Mouse (Mus musculus) left cerebral cortex, adult 11 months (tissue): ENCODE results near the gene Angpt4.

Source experiments
- DNase-seq: peaks from one replicate; pipeline ENCODE4 v3.0.0; 2022; ENCODE audit warnings: low spot score

Angpt4 gene

GRCm38 (mm10) chr2:151915111-151915510 lies 4.1 kb downstream of the Angpt4 start:
- DNase-seq: no peak

DNA sequence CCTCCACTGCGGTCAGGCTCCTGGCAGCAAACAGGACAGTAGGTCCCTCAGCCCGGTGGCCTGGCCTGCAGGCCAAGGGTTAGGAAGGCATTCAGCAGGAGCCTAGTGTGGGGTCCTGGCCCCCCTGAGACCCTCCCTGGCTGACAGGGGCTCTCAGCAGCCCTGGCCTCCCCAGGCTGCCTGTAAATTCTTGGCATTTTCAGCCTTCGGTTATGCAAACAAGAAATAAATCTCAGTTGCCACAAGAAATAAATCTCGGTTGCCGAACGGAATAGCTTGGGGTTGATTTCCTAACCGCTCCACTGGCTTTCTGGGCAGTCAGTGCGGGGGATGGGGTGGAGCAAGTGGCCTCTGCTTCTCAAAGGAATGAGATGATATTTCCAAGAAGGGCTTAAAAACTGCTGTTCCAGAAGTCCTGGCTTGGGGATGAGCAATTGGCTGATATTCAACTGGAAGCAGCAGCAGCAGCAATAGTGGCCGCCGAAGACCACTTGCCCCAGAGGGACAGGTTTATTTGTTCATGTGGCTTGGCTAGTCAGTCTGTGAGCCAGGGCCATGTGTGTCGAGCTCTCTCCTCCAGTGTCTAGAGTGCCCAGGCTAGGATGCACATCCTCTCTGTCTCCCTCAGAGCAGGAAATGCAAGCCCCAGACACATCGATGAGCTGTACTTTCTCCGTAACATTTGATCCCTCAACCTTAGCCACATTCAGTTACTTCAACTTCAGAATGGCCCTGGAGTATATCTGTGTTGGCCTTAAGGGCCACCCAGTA lies 5.2 kb downstream of the Angpt4 start:
- DNase-seq: no peak

GRCm38 (mm10) chr2:151919140-151919539 lies 8.1 kb downstream of the Angpt4 start:
- no peak for DNase-seq

DNA sequence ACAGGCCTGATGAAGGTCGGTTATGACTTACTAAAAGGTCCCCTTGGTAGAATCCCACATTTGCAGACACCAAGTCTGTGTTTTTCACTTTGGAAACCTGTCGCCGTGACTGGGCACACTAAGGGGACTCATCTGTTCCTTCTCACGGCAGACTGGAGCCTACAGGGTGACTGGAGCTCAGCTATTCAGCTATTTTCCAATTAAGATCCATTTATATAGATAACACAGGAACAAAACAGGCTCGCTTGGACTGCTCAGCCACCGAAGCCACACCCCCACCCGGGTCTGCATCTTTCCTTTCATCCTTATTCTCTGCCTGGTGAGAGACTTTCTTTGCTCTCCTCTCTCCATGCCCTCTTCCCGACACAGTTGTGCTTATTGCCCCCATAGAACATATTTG lies 10.1 kb downstream of the Angpt4 start:
- DNase-seq: no peak

GRCm38 (mm10) chr2:151921596-151921995 lies 10.6 kb downstream of the Angpt4 start:
- DNase-seq: no peak

- no peak for DNase-seq
Observed at GRCm38 (mm10) chr2:151924276-151924675, 13.3 kb downstream of the Angpt4 start.

DNA sequence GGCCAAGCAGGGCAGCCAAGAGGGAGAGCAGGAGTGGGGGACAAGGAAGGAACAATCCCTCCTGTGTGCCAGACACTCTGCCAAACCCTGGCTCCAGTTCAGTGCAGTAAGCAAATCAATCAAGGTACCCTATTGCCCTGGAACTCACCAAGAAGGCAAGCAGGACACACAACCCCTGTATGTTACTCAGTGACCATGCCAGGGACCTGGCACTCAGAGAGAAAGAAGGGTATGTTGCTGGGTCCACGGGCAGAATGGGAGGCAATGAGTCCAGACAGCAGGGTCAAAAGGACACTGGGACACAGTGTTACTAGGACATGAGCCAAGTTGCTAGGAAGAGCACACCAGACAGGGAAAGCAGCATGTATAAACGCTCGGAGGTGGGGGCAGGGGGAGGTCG lies 14.7 kb downstream of the Angpt4 start:
- no peak for DNase-seq

GRCm38 (mm10) chr2:151927103-151927502 lies 16.1 kb downstream of the Angpt4 start:
- DNase-seq: no peak

DNA sequence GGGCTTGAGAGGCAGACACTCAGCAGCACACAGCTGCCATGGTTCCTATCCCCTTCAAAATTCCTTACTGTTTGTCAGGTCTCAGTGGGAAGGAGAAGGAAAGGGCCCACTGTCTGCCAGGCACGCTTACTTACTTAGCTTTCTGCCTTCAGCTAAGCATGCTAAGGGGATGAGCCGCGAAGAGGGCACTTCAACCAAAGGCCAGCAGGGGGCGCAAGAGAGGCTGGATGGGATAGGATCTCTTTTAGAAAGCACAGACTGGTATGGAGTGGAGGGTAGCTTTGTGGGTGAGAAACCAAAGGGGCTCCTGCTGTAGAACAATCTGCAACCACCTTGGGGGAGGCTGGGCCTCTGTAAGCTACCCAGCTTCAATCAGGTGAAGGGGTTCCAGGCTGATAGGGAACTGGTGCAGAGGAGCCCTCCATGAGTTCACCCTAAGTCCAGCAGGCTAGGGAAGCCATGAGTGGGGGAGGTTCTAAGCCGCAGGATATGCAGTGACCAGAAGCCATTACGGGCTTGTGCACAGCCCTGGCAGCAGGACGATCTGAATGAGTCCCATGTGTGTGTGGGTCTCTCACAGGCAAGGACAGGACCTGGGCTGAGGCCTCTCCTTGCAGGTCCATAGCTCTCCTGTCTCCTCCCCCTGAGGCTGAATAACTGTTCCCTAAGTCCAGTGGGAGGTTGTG lies 19.5 kb downstream of the Angpt4 start:
- peak; percentile 59 for DNase-seq

- DNase-seq: no peak
Observed at GRCm38 (mm10) chr2:151937893-151938292, 26.9 kb downstream of the Angpt4 start.

DNA sequence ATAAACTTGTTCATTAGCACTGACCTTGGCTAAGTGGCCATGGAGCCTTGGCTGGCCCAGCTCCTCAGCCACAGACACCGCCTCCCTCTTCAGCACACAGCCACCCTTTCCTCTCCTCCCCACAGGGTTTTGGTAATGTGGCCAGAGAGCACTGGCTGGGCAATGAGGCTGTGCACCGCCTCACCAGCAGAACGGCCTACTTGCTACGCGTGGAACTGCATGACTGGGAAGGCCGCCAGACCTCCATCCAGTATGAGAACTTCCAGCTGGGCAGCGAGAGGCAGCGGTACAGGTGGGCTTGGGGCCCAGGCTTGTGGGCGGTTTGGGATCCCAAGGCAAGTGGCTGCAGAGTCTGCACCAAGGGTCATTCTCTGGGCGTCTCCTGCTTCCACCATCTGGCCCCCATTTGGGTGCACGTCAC lies 27.8 kb downstream of the Angpt4 start:
- DNase-seq: no peak

- no peak for DNase-seq
Observed at GRCm38 (mm10) chr2:151939651-151940420, 28.8 kb downstream of the Angpt4 start.

DNA sequence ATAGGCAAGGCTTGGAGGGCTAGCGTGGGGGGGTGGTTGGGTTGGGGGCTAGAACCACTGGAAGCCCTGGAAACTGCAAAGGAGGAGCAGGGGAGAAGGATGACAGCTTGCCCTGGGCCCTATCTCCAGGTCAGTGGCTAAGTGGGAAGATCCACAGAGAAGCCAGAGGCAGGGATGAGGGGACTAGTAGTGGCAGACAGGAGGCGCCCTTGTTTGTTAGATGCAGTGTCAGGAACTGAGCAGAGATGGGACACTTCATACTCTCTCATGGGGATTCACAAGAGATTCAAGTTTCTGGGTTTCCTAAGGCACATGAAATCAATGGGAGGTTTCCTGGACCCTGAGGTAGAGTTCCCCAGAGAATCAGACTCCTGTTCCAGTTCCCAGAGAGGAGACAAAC lies 30.3 kb downstream of the Angpt4 start:
- DNase-seq: no peak

GRCm38 (mm10) chr2:151944106-151944505 lies 33.1 kb downstream of the Angpt4 start:
- no peak for DNase-seq

GRCm38 (mm10) chr2:151947617-151948016 lies 36.6 kb downstream of the Angpt4 start:
- no peak for DNase-seq

DNA sequence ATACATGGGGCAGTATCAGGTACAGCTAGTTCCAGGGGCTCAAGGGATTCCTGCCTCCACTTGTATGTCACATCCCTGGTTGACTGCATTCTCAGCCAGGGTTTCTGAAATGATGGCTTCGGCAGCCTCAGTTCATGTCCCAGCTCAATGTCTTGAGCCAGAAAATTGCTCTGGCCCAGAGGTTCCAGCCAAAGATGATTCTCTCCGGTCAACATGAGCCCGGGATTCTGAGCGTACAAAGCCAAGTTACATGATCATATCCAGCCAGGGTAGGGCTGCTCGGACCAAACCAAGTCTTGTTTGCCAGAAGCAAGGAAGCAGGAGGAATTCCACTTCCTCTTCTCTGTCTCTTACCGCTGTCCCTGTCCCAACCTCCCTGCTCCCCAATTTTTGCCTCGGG lies 37.3 kb downstream of the Angpt4 start:
- DNase-seq: no peak

GRCm38 (mm10) chr2:151949082-151949774 lies 38.2 kb downstream of the Angpt4 start:
- DNase-seq: no peak

DNA sequence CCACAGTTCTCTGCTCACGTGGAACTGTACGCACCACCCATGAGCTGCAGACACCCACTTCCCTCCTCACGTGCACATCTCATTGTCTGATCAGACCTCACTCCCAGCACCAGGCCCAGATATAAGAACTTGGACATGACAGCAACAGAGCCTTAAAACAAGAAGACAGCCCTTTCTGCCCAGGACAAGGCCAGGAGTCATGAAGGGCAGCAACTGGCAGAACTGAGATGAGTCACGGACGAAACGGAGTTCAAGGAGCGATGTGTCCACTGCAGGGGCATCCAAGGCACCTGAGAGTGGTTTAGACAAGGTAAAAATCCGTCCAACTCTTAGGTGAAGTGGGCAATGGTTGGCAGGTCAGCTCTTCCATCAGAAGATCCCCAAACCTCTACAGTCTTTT lies 42.7 kb downstream of the Angpt4 start:
- DNase-seq: no peak

DNA sequence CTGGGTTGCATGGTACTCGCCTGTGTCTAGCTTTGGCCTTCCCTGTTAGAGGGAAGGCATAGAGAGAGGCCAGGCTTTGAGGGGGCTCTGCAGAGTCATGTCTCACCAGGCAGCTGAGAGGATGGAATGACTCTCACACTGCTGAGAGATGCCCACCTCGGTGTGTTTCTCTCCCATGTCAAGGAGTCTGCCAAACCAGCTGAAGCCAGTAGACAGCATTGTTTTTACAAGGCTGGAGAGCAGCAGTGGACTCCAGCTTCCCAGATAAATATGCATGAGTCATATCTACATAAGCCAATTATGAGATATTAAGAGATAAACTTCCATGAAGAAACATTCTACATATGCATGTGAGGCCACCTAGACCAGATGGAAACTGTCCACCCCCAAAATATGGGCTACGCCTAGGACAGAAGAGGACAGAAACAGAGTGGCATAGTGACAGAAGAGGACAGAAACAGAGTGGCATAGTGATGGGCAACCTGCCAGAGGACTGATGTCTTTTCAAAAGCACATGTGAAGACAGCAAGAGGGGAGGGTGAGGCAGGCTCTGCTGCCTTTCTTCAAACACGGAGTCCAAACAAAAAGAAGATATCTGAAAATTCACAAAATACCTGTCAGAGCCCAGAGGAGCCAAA lies 45.6 kb downstream of the Angpt4 start:
- no peak for DNase-seq

- no peak for DNase-seq
Observed at GRCm38 (mm10) chr2:151959274-151959673, 48.3 kb downstream of the Angpt4 start.

GRCm38 (mm10) chr2:151961284-151962196 lies 50.5 kb downstream of the Angpt4 start:
- DNase-seq: no peak
